Mouse (Mus musculus): ENCODE measurements at regions not wholly inside any gene's neighbourhood (a gene's known extent, or its start where the extent isn't known, plus 50 kb on each side); places are given as distances from the start of the nearest gene placed in this dataset.

GRCm38 (mm10) chr11:18535592-18535857 lies 483.3 kb downstream of the Meis1 start:
- Histone ChIP-seq H3K27ac (replicated peaks) (no peak overlapping the region), H3K9me3 (no peaks in the 10 kb centered on the region), H3K36me3 (no peaks in the 10 kb centered on the region), H3K27me3 (no peaks in the 10 kb centered on the region), H3K9ac (no peak overlapping the region), H3K4me3 (no peak overlapping the region), H3K4me2 (no peak overlapping the region), H3K4me1 (replicated peaks) (no peaks in the 10 kb centered on the region)
- 87% methylated on average over 2 of the region's 2 CpGs for WGBS
- no peak for ATAC-seq (ENCODE audit: low read depth)

GRCm38 (mm10) chr11:18534807-18535591 lies 483.8 kb downstream of the Meis1 start:
- H3K27ac ChIP-seq (replicated peaks) = no peak overlapping the region
- 85% methylated on average over 7 of the region's 7 CpGs for WGBS
- no peaks in the 10 kb centered on the region for H3K4me1 ChIP-seq (replicated peaks)
- no peaks in the 10 kb centered on the region for H3K9me3 ChIP-seq
- H3K4me2 ChIP-seq = no peak overlapping the region
- H3K27me3 ChIP-seq = no peaks in the 10 kb centered on the region
- no peak for ATAC-seq (ENCODE audit: low read depth)
- H3K4me3 ChIP-seq = no peak overlapping the region
- no peaks in the 10 kb centered on the region for H3K36me3 ChIP-seq
- no peak overlapping the region for H3K9ac ChIP-seq

GRCm38 (mm10) chr11:18531264-18532110 lies 487.3 kb downstream of the Meis1 start:
- Histone ChIP-seq H3K36me3 (no peaks in the 10 kb centered on the region), H3K4me3 (no peak overlapping the region), H3K4me1 (replicated peaks) (no peaks in the 10 kb centered on the region), H3K9ac (no peak overlapping the region), H3K27ac (replicated peaks) (no peak overlapping the region), H3K9me3 (no peaks in the 10 kb centered on the region), H3K4me2 (no peak overlapping the region), H3K27me3 (no peaks in the 10 kb centered on the region)
- WGBS = 33% methylated on average over 2 of the region's 2 CpGs
- ATAC-seq (ENCODE audit: low read depth) = no peak

- H3K9ac ChIP-seq = no peak overlapping the region
- H3K4me2 ChIP-seq = no peak overlapping the region
- no peaks in the 10 kb centered on the region for H3K36me3 ChIP-seq
- H3K4me3 ChIP-seq = no peak overlapping the region
- H3K4me1 ChIP-seq (replicated peaks) = no peaks in the 10 kb centered on the region
- H3K27ac ChIP-seq (replicated peaks) = no peak overlapping the region
- no peak for ATAC-seq (ENCODE audit: low read depth)
- no peaks in the 10 kb centered on the region for H3K9me3 ChIP-seq
- WGBS = 75% methylated on average over 4 of the region's 4 CpGs
- H3K27me3 ChIP-seq = no peaks in the 10 kb centered on the region
Observed at GRCm38 (mm10) chr11:18528568-18528967, 490.2 kb downstream of the Meis1 start.

- no peak for ATAC-seq (ENCODE audit: low read depth)
- H3K9me3 ChIP-seq = no peaks in the 10 kb centered on the region
- no peaks in the 10 kb centered on the region for H3K27me3 ChIP-seq
- H3K9ac ChIP-seq = no peak overlapping the region
- H3K4me3 ChIP-seq = no peak overlapping the region
- WGBS = 57% methylated on average over 6 of the region's 6 CpGs
- no peak overlapping the region for H3K27ac ChIP-seq (replicated peaks)
- H3K4me2 ChIP-seq = no peak overlapping the region
- no peaks in the 10 kb centered on the region for H3K36me3 ChIP-seq
- H3K4me1 ChIP-seq (replicated peaks) = peaks cover 10% of the 10 kb centered on the region; the same call in 1 of the 2 replicates
Observed at GRCm38 (mm10) chr11:18495108-18495757, 523.6 kb downstream of the Meis1 start.

GRCm38 (mm10) chr11:18493981-18494380 lies 524.8 kb downstream of the Meis1 start:
- 63% methylated on average over 5 of the region's 5 CpGs for WGBS
- ATAC-seq (ENCODE audit: low read depth) = no peak
- Histone ChIP-seq H3K4me1 (replicated peaks) (peaks cover 16% of the 10 kb centered on the region), H3K27me3 (no peaks in the 10 kb centered on the region), H3K4me2 (no peak overlapping the region), H3K4me3 (no peak overlapping the region), H3K9me3 (no peaks in the 10 kb centered on the region), H3K9ac (no peak overlapping the region), H3K36me3 (no peaks in the 10 kb centered on the region), H3K27ac (replicated peaks) (no peak overlapping the region)

GRCm38 (mm10) chr11:18493086-18493485 lies 525.7 kb downstream of the Meis1 start:
- Histone ChIP-seq H3K4me2 (no peak overlapping the region), H3K27ac (replicated peaks) (no peak overlapping the region), H3K9ac (no peak overlapping the region), H3K4me1 (replicated peaks) (peaks cover 20% of the 10 kb centered on the region), H3K9me3 (no peaks in the 10 kb centered on the region), H3K4me3 (no peak overlapping the region), H3K27me3 (no peaks in the 10 kb centered on the region), H3K36me3 (no peaks in the 10 kb centered on the region)
- ATAC-seq (ENCODE audit: low read depth) = no peak
- WGBS = 56% methylated on average over 2 of the region's 2 CpGs

- Histone ChIP-seq H3K4me3 (no peak overlapping the region), H3K9me3 (no peaks in the 10 kb centered on the region), H3K36me3 (no peaks in the 10 kb centered on the region), H3K4me1 (replicated peaks) (peaks cover 14% of the 10 kb centered on the region), H3K4me2 (no peak overlapping the region), H3K9ac (no peak overlapping the region), H3K27me3 (no peaks in the 10 kb centered on the region), H3K27ac (replicated peaks) (peak overlapping the region; percentile 54)
- ATAC-seq (ENCODE audit: low read depth) = peak; percentile 82
- 48% methylated on average over 9 of the region's 9 CpGs for WGBS
Observed at GRCm38 (mm10) chr11:18489517-18490256, 529.1 kb downstream of the Meis1 start.

- no peak overlapping the region for H3K27ac ChIP-seq (replicated peaks)
- H3K4me3 ChIP-seq = no peak overlapping the region
- H3K27me3 ChIP-seq = no peaks in the 10 kb centered on the region
- no peak overlapping the region for H3K9ac ChIP-seq
- H3K36me3 ChIP-seq = no peaks in the 10 kb centered on the region
- H3K4me1 ChIP-seq (replicated peaks) = no peaks in the 10 kb centered on the region
- no peak overlapping the region for H3K4me2 ChIP-seq
- H3K9me3 ChIP-seq = no peaks in the 10 kb centered on the region
- ATAC-seq (ENCODE audit: low read depth) = no peak
Observed at GRCm38 (mm10) chr11:18478841-18479240, 525.2 kb upstream of the Etaa1 start.

- no peak for ATAC-seq (ENCODE audit: low read depth)
- no peak overlapping the region for H3K4me2 ChIP-seq
- H3K27ac ChIP-seq (replicated peaks) = no peak overlapping the region
- H3K9me3 ChIP-seq = no peaks in the 10 kb centered on the region
- no peaks in the 10 kb centered on the region for H3K27me3 ChIP-seq
- no peaks in the 10 kb centered on the region for H3K4me1 ChIP-seq (replicated peaks)
- H3K36me3 ChIP-seq = no peaks in the 10 kb centered on the region
- no peak overlapping the region for H3K4me3 ChIP-seq
- no peak overlapping the region for H3K9ac ChIP-seq
- 84% methylated on average over 3 of the region's 3 CpGs for WGBS
Observed at GRCm38 (mm10) chr11:18451271-18451670, 497.6 kb upstream of the Etaa1 start.

GRCm38 (mm10) chr11:18448879-18449278 lies 495.2 kb upstream of the Etaa1 start:
- Histone ChIP-seq H3K27me3 (no peaks in the 10 kb centered on the region), H3K27ac (replicated peaks) (no peak overlapping the region), H3K9ac (no peak overlapping the region), H3K4me2 (no peak overlapping the region), H3K36me3 (no peaks in the 10 kb centered on the region), H3K4me1 (replicated peaks) (no peaks in the 10 kb centered on the region), H3K4me3 (no peak overlapping the region), H3K9me3 (no peaks in the 10 kb centered on the region)
- 83% methylated on average over 1 of the region's 1 CpGs for WGBS
- ATAC-seq (ENCODE audit: low read depth) = no peak

GRCm38 (mm10) chr11:18444600-18444999 lies 490.9 kb upstream of the Etaa1 start:
- no peaks in the 10 kb centered on the region for H3K27me3 ChIP-seq
- no peak overlapping the region for H3K27ac ChIP-seq (replicated peaks)
- no peak overlapping the region for H3K4me3 ChIP-seq
- ATAC-seq (ENCODE audit: low read depth) = no peak
- H3K4me1 ChIP-seq (replicated peaks) = no peaks in the 10 kb centered on the region
- no peaks in the 10 kb centered on the region for H3K36me3 ChIP-seq
- 52% methylated on average over 8 of the region's 8 CpGs for WGBS
- H3K9ac ChIP-seq = no peak overlapping the region
- no peak overlapping the region for H3K4me2 ChIP-seq
- H3K9me3 ChIP-seq = no peaks in the 10 kb centered on the region
